Mouse (Mus musculus) embryonic facial prominence, embryonic 13.5 days (tissue): ENCODE results near the gene Krtap9-3. TPM values are rescaled to one million over a fixed set of nuclear protein-coding genes. Genes with fewer than 3 reads are reported as not detected.

Source experiments
- ATAC-seq: fragments of 200-750 bp; cut with Nextera tagmentation; 2 replicates; pipeline ENCODE4 v1.8.0; 2017; ENCODE audit warnings: low read depth; ENCODE audit not compliant: insufficient number of reproducible peaks, insufficient read depth, low FRiP score, low TSS enrichment
- H3K27ac ChIP-seq: fragments of 300-500 bp; sonication (generic); 2 replicates; pipeline ENCODE4 v1.5.1; 2015; ENCODE audit warnings: moderate library complexity, mild to moderate bottlenecking, inconsistent platforms
- H3K27me3 ChIP-seq: fragments of 300-500 bp; sonication (generic); 2 replicates; pipeline ENCODE4 v1.6.1; 2015; ENCODE audit warnings: mild to moderate bottlenecking, inconsistent platforms
- H3K36me3 ChIP-seq: fragments of 300-500 bp; sonication (generic); 2 replicates; pipeline ENCODE4 v1.6.1; 2015; ENCODE audit warnings: mild to moderate bottlenecking, inconsistent platforms
- H3K4me1 ChIP-seq: fragments of 300-500 bp; sonication (generic); 2 replicates; pipeline ENCODE4 v1.6.1; 2015; ENCODE audit warnings: inconsistent platforms
- H3K4me2 ChIP-seq: fragments of 300-500 bp; sonication (generic); 2 replicates; pipeline ENCODE4 v1.6.1; 2015; ENCODE audit warnings: moderate library complexity, mild to moderate bottlenecking, inconsistent platforms
- H3K4me3 ChIP-seq: fragments of 300-500 bp; sonication (generic); 2 replicates; pipeline ENCODE4 v1.5.1; 2015; ENCODE audit warnings: mild to moderate bottlenecking, inconsistent platforms
- H3K9ac ChIP-seq: fragments of 300-500 bp; sonication (generic); 2 replicates; pipeline ENCODE4 v1.6.1; 2015; ENCODE audit warnings: mild to moderate bottlenecking, inconsistent platforms
- H3K9me3 ChIP-seq: fragments of 300-500 bp; sonication (generic); 2 replicates; pipeline ENCODE4 v1.6.1; 2016; ENCODE audit warnings: inconsistent platforms
- WGBS: fragments of 180-500 bp; shearing (Covaris S2); methylation state at CpG from one replicate; pipeline ENCODE4 v1.1.7; 2015; ENCODE audit warnings: mixed read lengths; 5-methylcytosine and 5-hydroxymethylcytosine counted together
- polyA plus RNA-seq: library from polyadenylated mRNA; unstranded; fragments of >200 nt; fragmentation: Nextera tagmentation; extraction: Ambion mirVana; gene quantifications from 2 replicates; pipeline ENCODE4 v1.2.1, GENCODE M21; 2015

Gene Krtap9-3
- polyA plus RNA-seq, 1 experiment from 2014 or later: not detected

- 79% methylated on average over 6 of the region's 6 CpGs for WGBS
- H3K4me2 ChIP-seq: no peak overlapping the region
- H3K4me3 ChIP-seq: no peak overlapping the region
- H3K27me3 ChIP-seq: no peaks in the 10 kb centered on the region
- no peak overlapping the region for H3K27ac ChIP-seq
- no peak overlapping the region for H3K9ac ChIP-seq
- H3K36me3 ChIP-seq: no peaks in the 10 kb centered on the region
- H3K9me3 ChIP-seq: no peaks in the 10 kb centered on the region
- ATAC-seq: no peak
- H3K4me1 ChIP-seq: no peaks in the 10 kb centered on the region
These were observed 35.3 kb downstream of the Krtap9-3 start for GRCm38 (mm10) chr11:99562580-99562979.

GRCm38 (mm10) chr11:99559366-99559765, 38.5 kb downstream of the Krtap9-3 start, which contains the start of gene Gm11939:
Gm11939 (minus strand) TSS chr11:99559466.
- ATAC-seq: no peak
- no peaks in the 10 kb centered on the region for H3K36me3 ChIP-seq
- no peaks in the 10 kb centered on the region for H3K9me3 ChIP-seq
- H3K9ac ChIP-seq: no peak within 1 kb of the TSS
- no peak within 1 kb of the TSS for H3K4me2 ChIP-seq
- H3K4me1 ChIP-seq: no peaks in the 10 kb centered on the region
- no peak within 1 kb of the TSS for H3K4me3 ChIP-seq
- H3K27me3 ChIP-seq: no peaks in the 10 kb centered on the region
- WGBS: 91% methylated on average over 9 of the region's 9 CpGs
- H3K27ac ChIP-seq: no peak within 1 kb of the TSS

- no peaks in the 10 kb centered on the region for H3K36me3 ChIP-seq
- H3K9me3 ChIP-seq: no peaks in the 10 kb centered on the region
- H3K4me2 ChIP-seq: no peak overlapping the region
- ATAC-seq: no peak
- no peak overlapping the region for H3K27ac ChIP-seq
- no peak overlapping the region for H3K9ac ChIP-seq
- 75% methylated on average over 3 of the region's 3 CpGs for WGBS
- no peaks in the 10 kb centered on the region for H3K4me1 ChIP-seq
- H3K4me3 ChIP-seq: no peak overlapping the region
- no peaks in the 10 kb centered on the region for H3K27me3 ChIP-seq
These were observed 39.7 kb downstream of the Krtap9-3 start for GRCm38 (mm10) chr11:99557976-99558745.

- H3K4me2 ChIP-seq: no peak within 1 kb of the TSS
- 87% methylated on average over 2 of the region's 2 CpGs for WGBS
- no peaks in the 10 kb centered on the region for H3K36me3 ChIP-seq
- no peak within 1 kb of the TSS for H3K4me3 ChIP-seq
- no peak within 1 kb of the TSS for H3K9ac ChIP-seq
- no peaks in the 10 kb centered on the region for H3K4me1 ChIP-seq
- ATAC-seq: no peak
- H3K27me3 ChIP-seq: no peaks in the 10 kb centered on the region
- no peak within 1 kb of the TSS for H3K27ac ChIP-seq
- no peaks in the 10 kb centered on the region for H3K9me3 ChIP-seq
These were observed 41.2 kb downstream of the Krtap9-3 start, which contains the start of gene Krtap3-2 for GRCm38 (mm10) chr11:99556753-99557152. Krtap3-2 (minus strand) TSS chr11:99556853.

- no peak overlapping the region for H3K27ac ChIP-seq
- WGBS: 88% methylated on average over 2 of the region's 2 CpGs
- H3K27me3 ChIP-seq: no peaks in the 10 kb centered on the region
- no peak overlapping the region for H3K4me2 ChIP-seq
- H3K4me3 ChIP-seq: no peak overlapping the region
- ATAC-seq: no peak
- H3K4me1 ChIP-seq: no peaks in the 10 kb centered on the region
- H3K9me3 ChIP-seq: no peaks in the 10 kb centered on the region
- no peak overlapping the region for H3K9ac ChIP-seq
- no peaks in the 10 kb centered on the region for H3K36me3 ChIP-seq
These were observed 41.7 kb downstream of the Krtap9-3 start for GRCm38 (mm10) chr11:99556195-99556594.

GRCm38 (mm10) chr11:99550765-99551164, 47.1 kb downstream of the Krtap9-3 start, which contains the start of gene Krtap3-3:
Krtap3-3 (minus strand) TSS chr11:99550865.
- Histone ChIP-seq H3K4me2 (no peak within 1 kb of the TSS), H3K9me3 (no peaks in the 10 kb centered on the region), H3K27me3 (no peaks in the 10 kb centered on the region), H3K27ac (no peak within 1 kb of the TSS), H3K36me3 (no peaks in the 10 kb centered on the region), H3K4me1 (no peaks in the 10 kb centered on the region), H3K4me3 (no peak within 1 kb of the TSS), H3K9ac (no peak within 1 kb of the TSS)
- ATAC-seq: no peak
- WGBS: 70% methylated on average over 4 of the region's 4 CpGs

GRCm38 (mm10) chr11:99547892-99548291, 50.0 kb downstream of the Krtap9-3 start:
- H3K4me2 ChIP-seq: no peak overlapping the region
- no peaks in the 10 kb centered on the region for H3K9me3 ChIP-seq
- H3K4me1 ChIP-seq: no peaks in the 10 kb centered on the region
- no peaks in the 10 kb centered on the region for H3K36me3 ChIP-seq
- H3K4me3 ChIP-seq: no peak overlapping the region
- no peaks in the 10 kb centered on the region for H3K27me3 ChIP-seq
- no peak overlapping the region for H3K9ac ChIP-seq
- no peak overlapping the region for H3K27ac ChIP-seq
- ATAC-seq: no peak

Other genes with a start within 250 kb of the Krtap9-3 start
- gene Krt27, start 247.0 kb downstream of the Krtap9-3 start, polyA plus RNA-seq: 0.33 and 0.39 TPM in 2 replicates
- gene Krt28, start 223.2 kb downstream of the Krtap9-3 start, polyA plus RNA-seq: 1.1 and 1.4 TPM in 2 replicates
- 46.0 and 60.4 TPM in 2 replicates for gene Krt10, start 208.7 kb downstream of the Krtap9-3 start, polyA plus RNA-seq
- gene Krt12, start 175.8 kb downstream of the Krtap9-3 start, polyA plus RNA-seq: not detected in 2 replicates
- 0.24 and 3.2 TPM in 2 replicates for gene Krt20, start 160.0 kb downstream of the Krtap9-3 start, polyA plus RNA-seq
- 5.1 and 9.0 TPM in 2 replicates for gene Krt23, start 105.0 kb downstream of the Krtap9-3 start, polyA plus RNA-seq
- not detected in 2 replicates for gene Krt39, start 76.8 kb downstream of the Krtap9-3 start, polyA plus RNA-seq
- gene Krt40, start 54.9 kb downstream of the Krtap9-3 start, polyA plus RNA-seq: not detected in 2 replicates
- not detected in 2 replicates for gene Krtap3-3, start 47.2 kb downstream of the Krtap9-3 start, polyA plus RNA-seq
- gene Krtap3-2, start 41.3 kb downstream of the Krtap9-3 start, polyA plus RNA-seq: not detected in 2 replicates
- gene Gm11939, start 38.6 kb downstream of the Krtap9-3 start, polyA plus RNA-seq: not detected in 2 replicates
- not detected in 2 replicates for gene Krtap3-1, start 31.5 kb downstream of the Krtap9-3 start, polyA plus RNA-seq
- gene Krtap1-5, start 17.1 kb downstream of the Krtap9-3 start, polyA plus RNA-seq: not detected in 2 replicates
- gene Krtap1-4, start 14.5 kb downstream of the Krtap9-3 start, polyA plus RNA-seq: not detected in 2 replicates
- gene Krtap1-3, start 6.8 kb downstream of the Krtap9-3 start, polyA plus RNA-seq: not detected in 2 replicates
- not detected in 2 replicates for gene Gm11938, start 5.2 kb upstream of the Krtap9-3 start, polyA plus RNA-seq
- gene Gm11937, start 12.1 kb upstream of the Krtap9-3 start, polyA plus RNA-seq: not detected in 2 replicates
- gene Krtap2-4, start 16.7 kb upstream of the Krtap9-3 start, polyA plus RNA-seq: not detected in 2 replicates
- not detected in 2 replicates for gene Gm11562, start 22.3 kb upstream of the Krtap9-3 start, polyA plus RNA-seq
- gene Krtap4-1, start 30.1 kb upstream of the Krtap9-3 start, polyA plus RNA-seq: not detected in 2 replicates
- not detected in 2 replicates for gene Krtap4-2, start 37.0 kb upstream of the Krtap9-3 start, polyA plus RNA-seq
- gene Krtap4-7, start 46.0 kb upstream of the Krtap9-3 start, polyA plus RNA-seq: not detected in 2 replicates
- gene Gm11555, start 52.1 kb upstream of the Krtap9-3 start, polyA plus RNA-seq: not detected in 2 replicates
- not detected in 2 replicates for gene Gm11563, start 60.9 kb upstream of the Krtap9-3 start, polyA plus RNA-seq
- gene Krtap4-6, start 67.9 kb upstream of the Krtap9-3 start, polyA plus RNA-seq: not detected in 2 replicates
- not detected in 2 replicates for gene Gm14190, start 92.6 kb upstream of the Krtap9-3 start, polyA plus RNA-seq
- not detected in 2 replicates for gene Gm14180, start 136.2 kb upstream of the Krtap9-3 start, polyA plus RNA-seq
- gene Gm11595, start 174.8 kb upstream of the Krtap9-3 start, polyA plus RNA-seq: not detected in 2 replicates
- gene Krtap4-8, start 182.6 kb upstream of the Krtap9-3 start, polyA plus RNA-seq: not detected in 2 replicates
- not detected in 2 replicates for gene Krtap4-9, start 187.1 kb upstream of the Krtap9-3 start, polyA plus RNA-seq
- gene Gm11596, start 195.4 kb upstream of the Krtap9-3 start, polyA plus RNA-seq: not detected in 2 replicates
- not detected in 2 replicates for gene Gm11569, start 200.8 kb upstream of the Krtap9-3 start, polyA plus RNA-seq
- not detected in 2 replicates for gene Gm11554, start 206.3 kb upstream of the Krtap9-3 start, polyA plus RNA-seq
- gene Krtap4-13, start 211.8 kb upstream of the Krtap9-3 start, polyA plus RNA-seq: not detected in 2 replicates
- not detected in 2 replicates for gene Gm11564, start 217.6 kb upstream of the Krtap9-3 start, polyA plus RNA-seq
- gene 2300003K06Rik, start 240.0 kb upstream of the Krtap9-3 start, polyA plus RNA-seq: not detected in 2 replicates